Mouse (Mus musculus) myocyte (in vitro differentiated cells): ENCODE measurements around the gene Auts2.
A peak's percentile ranks its signal among the peaks of the same experiment; 100 is the strongest.

Source experiments
- CEBPB ChIP-seq: IDR thresholded peaks from 2 replicates; pipeline ENCODE4 v1.6.1; 2011; ENCODE audit warnings: mild to moderate bottlenecking, moderate library complexity; ENCODE audit not compliant: poor library complexity, insufficient read depth, severe bottlenecking
- E2F4 ChIP-seq: IDR thresholded peaks from one replicate; pipeline ENCODE4 v1.6.1; 2011; ENCODE audit warnings: mild to moderate bottlenecking, control low read depth, moderate library complexity; ENCODE audit not compliant: insufficient read depth
- MYOD1 ChIP-seq, 3 experiments: IDR thresholded peaks; one replicate each; pipeline ENCODE4 v1.6.1; 2011; ENCODE audit warnings: control low read depth in 2 of 3, low read depth in 2 of 3, mild to moderate bottlenecking in 2 of 3, moderate library complexity in 1 of 3; ENCODE audit not compliant: insufficient read length in 2 of 3, control insufficient read depth in 1 of 3
- MYOG ChIP-seq, 3 experiments: IDR thresholded peaks; one replicate each; pipeline ENCODE4 v1.6.1; 2011; ENCODE audit warnings: control low read depth in 2 of 3, low read depth in 2 of 3, mild to moderate bottlenecking in 2 of 3; ENCODE audit not compliant: insufficient read length in 2 of 3, control insufficient read depth in 1 of 3, insufficient read depth in 1 of 3
- POLR2A ChIP-seq: IDR thresholded peaks from one replicate; pipeline ENCODE4 v1.6.1; 2011; ENCODE audit warnings: low read depth, mild to moderate bottlenecking, control low read depth, moderate library complexity; ENCODE audit not compliant: insufficient read length
- POLR2AphosphoS2 ChIP-seq: IDR thresholded peaks from one replicate; pipeline ENCODE4 v1.6.1; 2011; ENCODE audit warnings: low read depth, control low read depth; ENCODE audit not compliant: insufficient read length
- REST ChIP-seq: IDR thresholded peaks from one replicate; pipeline ENCODE4 v1.6.1; 2011; ENCODE audit warnings: mild to moderate bottlenecking, control low read depth, moderate library complexity; ENCODE audit not compliant: insufficient read depth, insufficient read length
- SRF ChIP-seq: IDR thresholded peaks from one replicate; pipeline ENCODE4 v1.6.1; 2011; ENCODE audit warnings: low read depth; ENCODE audit not compliant: control insufficient read depth, insufficient read length
- TCF12 ChIP-seq: IDR thresholded peaks from one replicate; pipeline ENCODE4 v1.6.1; 2011; ENCODE audit warnings: mild to moderate bottlenecking, control low read depth; ENCODE audit not compliant: poor library complexity, insufficient read depth, severe bottlenecking
- TCF3 ChIP-seq: IDR thresholded peaks from one replicate; pipeline ENCODE4 v1.6.1; 2011; ENCODE audit warnings: low read depth, control low read depth; ENCODE audit not compliant: insufficient read length
- USF1 ChIP-seq: IDR thresholded peaks from one replicate; pipeline ENCODE4 v1.6.1; 2011; ENCODE audit warnings: low read depth, mild to moderate bottlenecking, control low read depth, moderate library complexity

DNA sequence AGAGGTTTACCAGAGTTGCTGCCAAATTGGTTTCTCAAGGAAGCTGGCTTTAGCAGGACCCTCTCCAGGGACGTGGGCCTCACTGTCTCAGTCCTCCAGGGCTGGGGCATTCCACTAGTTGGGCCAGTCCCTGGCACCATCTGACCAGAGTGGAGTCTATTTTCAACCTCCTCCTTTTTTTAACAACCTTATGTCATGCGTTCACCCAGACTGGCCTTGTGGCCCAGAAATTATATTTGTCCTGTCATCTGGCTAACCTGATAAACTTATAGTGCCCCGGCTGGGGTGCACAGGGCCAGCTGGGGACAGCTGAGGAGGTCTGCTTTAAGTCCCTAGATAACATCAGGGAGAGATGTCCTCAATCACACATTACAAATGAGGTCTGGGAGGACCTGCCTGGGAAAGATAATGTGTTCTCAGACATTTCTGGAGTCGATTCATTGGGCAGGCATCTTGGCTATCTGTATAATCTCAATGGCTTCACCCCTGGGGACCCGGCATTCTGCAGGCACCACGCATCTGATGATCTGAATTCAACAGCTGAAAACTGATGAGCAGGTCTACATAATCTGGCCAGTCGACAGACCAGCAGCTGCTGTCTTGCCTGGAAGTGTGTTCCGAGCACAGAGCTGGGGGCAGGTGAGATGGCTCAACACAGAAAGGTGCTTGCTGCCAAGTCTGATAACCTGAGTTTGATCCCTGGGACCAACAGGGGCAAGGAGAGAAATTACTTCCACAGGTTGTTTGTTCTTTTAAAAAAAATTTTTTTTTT lies 984.6 kb downstream of the Auts2 start:
- TF ChIP-seq USF1 (no peak), CEBPB (no peak), POLR2A (no peak), TCF12 (peak; percentile 74), SRF (no peak), MYOG (IDR thresholded peaks at IDR 0.05; ENCODE audit: control insufficient read depth in 1 of 3, insufficient read depth in 1 of 3, insufficient read length in 2 of 3, low read depth in 2 of 3) (peak; percentile 46 to 92 (median 71)), REST (no peak), E2F4 (no peak), MYOD1 (IDR thresholded peaks at IDR 0.05; ENCODE audit: control insufficient read depth in 1 of 3, insufficient read length in 2 of 3, low read depth in 2 of 3) (peak in 2 of 3 experiments; percentile 75 to 93), POLR2AphosphoS2 (no peak), TCF3 (peak; percentile 6)
